Mouse (Mus musculus): Measurements from ENCODE around the gene Olfr766-ps1. TPM values are rescaled to one million over a fixed set of nuclear protein-coding genes. Genes with fewer than 3 reads are reported as not detected.

The Olfr766-ps1 gene
- not detected in 2 replicates for polyA plus RNA-seq (2012; ENCODE audit: low replicate concordance)

DNA sequence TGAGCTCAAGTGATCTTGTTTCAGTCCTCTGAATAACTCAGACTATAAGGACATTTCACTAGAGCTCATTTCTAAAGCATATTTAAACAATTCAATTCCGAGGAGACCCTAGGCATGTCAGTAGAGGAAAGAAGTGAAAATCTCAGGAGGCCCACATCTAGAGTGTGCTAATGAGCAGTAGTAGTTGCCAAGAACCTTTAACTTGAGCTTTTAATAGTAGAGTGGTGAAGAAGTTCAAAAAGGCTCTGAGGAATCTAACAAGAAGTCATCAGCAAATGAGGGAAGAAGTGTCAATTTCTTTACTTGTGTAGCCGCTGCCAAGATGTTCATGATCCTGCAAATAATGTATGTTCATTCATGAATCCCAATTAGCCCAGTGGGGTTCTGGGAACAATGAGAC is at the start of gene Olfr766-ps1:
Olfr766-ps1 (minus strand) TSS at position 101 of the 400 bp plus-strand sequence.

GRCm38 (mm10) chr10:129117761-129118160 is 49.0 kb upstream of the Olfr766-ps1 start, which contains the start of gene Olfr769:
Olfr769 (minus strand) TSS chr10:129117861.

DNA sequence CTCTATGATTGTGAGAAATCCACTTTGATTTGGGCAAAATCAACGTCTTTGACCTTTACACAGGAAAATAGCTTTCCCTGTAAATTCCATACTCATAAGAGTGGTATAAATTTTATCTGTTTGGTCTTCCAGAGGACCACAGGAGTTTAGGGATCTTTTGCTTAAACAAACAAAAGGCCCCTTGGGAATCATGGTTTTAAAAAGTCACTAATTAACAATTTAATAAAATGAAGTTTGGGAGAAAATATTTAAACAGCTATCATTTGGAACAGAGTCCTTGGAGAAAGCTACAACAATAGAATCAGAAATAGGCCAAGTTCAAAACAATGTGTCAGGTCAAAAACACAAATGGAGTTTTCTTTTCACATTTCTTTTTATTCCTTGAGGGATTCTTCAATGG is 30.5 kb upstream of the Olfr766-ps1 start, which contains the start of gene Olfr768:
Olfr768 (minus strand) TSS at position 101 of the 400 bp plus-strand sequence.

GRCm38 (mm10) chr10:129082810-129083209 is 14.0 kb upstream of the Olfr766-ps1 start, which contains the start of gene Olfr767:
Olfr767 (minus strand) TSS chr10:129082910.

DNA sequence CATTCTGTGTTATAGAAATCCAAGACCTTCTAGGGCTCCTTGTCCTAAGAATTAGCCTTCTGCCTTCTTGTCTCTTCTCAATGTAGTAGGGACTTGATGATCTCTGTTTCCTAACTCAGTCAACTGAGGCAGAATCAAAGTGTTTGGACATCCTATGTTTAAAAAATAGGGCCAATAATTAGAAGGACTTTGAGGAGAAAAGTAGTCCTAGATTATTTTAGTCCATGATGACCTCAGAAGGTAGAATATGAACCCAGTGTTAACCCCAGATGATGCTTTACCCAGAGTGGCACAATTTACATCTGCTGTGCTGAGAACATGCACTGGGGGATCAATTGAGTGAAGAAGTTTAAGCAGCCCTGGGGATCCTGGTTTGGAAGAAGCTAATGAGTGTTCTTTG is 18.9 kb downstream of the Olfr766-ps1 start, which contains the start of gene Olfr765:
Olfr765 (minus strand) TSS at position 101 of the 400 bp plus-strand sequence.

DNA sequence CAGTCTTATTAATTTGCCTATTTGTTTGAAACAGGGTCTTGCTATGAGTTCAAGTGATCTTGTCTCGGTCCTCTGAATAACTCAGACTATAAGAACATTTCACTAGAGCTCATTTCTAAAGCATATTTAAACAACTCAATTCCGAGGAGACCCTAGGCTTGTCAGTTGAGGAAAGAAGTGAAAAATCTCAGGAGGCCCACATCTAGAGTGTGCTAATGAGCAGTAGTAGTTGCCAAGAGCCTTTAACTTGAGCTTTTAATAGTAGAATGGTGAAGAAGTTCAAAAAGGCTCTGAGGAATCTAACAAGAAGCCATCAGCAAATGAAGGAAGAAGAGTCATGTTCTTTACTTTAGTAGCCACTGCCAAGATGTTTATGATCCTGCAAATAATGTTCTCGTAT is 29.0 kb downstream of the Olfr766-ps1 start, which contains the start of gene Olfr764-ps1:
Olfr764-ps1 (minus strand) TSS at position 101 of the 400 bp plus-strand sequence.

Other genes starting within 250 kb of the Olfr766-ps1 start
- 3.1 and 13.9 TPM in 2 replicates for gene Ormdl2, start 247.3 kb downstream of the Olfr766-ps1 start, polyA plus RNA-seq (2012; ENCODE audit: low replicate concordance)
- 9.6 and 15.8 TPM in 2 replicates for gene Gdf11, start 177.3 kb downstream of the Olfr766-ps1 start, polyA plus RNA-seq (2012; ENCODE audit: low replicate concordance)
- gene Cd63, start 168.0 kb downstream of the Olfr766-ps1 start, polyA plus RNA-seq (2012; ENCODE audit: low replicate concordance): 2.3 and 2.7 TPM in 2 replicates
- gene Rdh5, start 146.1 kb downstream of the Olfr766-ps1 start, polyA plus RNA-seq (2012; ENCODE audit: low replicate concordance): 11.4 and 14.3 TPM in 2 replicates
- 58.6 and 185 TPM in 2 replicates for gene Bloc1s1, start 144.9 kb downstream of the Olfr766-ps1 start, polyA plus RNA-seq (2012; ENCODE audit: low replicate concordance)
- 2.5 and 5.2 TPM in 2 replicates for gene Itga7, start 135.2 kb downstream of the Olfr766-ps1 start, polyA plus RNA-seq (2012; ENCODE audit: low replicate concordance)
- not detected in 2 replicates for gene Mettl7b, start 108.0 kb downstream of the Olfr766-ps1 start, polyA plus RNA-seq (2012; ENCODE audit: low replicate concordance)
- not detected in 2 replicates for gene Olfr9, start 79.5 kb downstream of the Olfr766-ps1 start, polyA plus RNA-seq (2012; ENCODE audit: low replicate concordance)
- gene Olfr763, start 58.2 kb downstream of the Olfr766-ps1 start, polyA plus RNA-seq (2012; ENCODE audit: low replicate concordance): not detected in 2 replicates
- not detected in 2 replicates for gene Olfr764-ps1, start 29.1 kb downstream of the Olfr766-ps1 start, polyA plus RNA-seq (2012; ENCODE audit: low replicate concordance)
- not detected in 2 replicates for gene Olfr765, start 19.0 kb downstream of the Olfr766-ps1 start, polyA plus RNA-seq (2012; ENCODE audit: low replicate concordance)
- gene Olfr767, start 13.9 kb upstream of the Olfr766-ps1 start, polyA plus RNA-seq (2012; ENCODE audit: low replicate concordance): not detected in 2 replicates
- gene Olfr768, start 30.4 kb upstream of the Olfr766-ps1 start, polyA plus RNA-seq (2012; ENCODE audit: low replicate concordance): not detected in 2 replicates
- not detected in 2 replicates for gene Olfr769, start 48.9 kb upstream of the Olfr766-ps1 start, polyA plus RNA-seq (2012; ENCODE audit: low replicate concordance)
- not detected in 2 replicates for gene Olfr770, start 70.0 kb upstream of the Olfr766-ps1 start, polyA plus RNA-seq (2012; ENCODE audit: low replicate concordance)
- not detected in 2 replicates for gene Olfr771, start 95.8 kb upstream of the Olfr766-ps1 start, polyA plus RNA-seq (2012; ENCODE audit: low replicate concordance)
- not detected in 2 replicates for gene Olfr772, start 108.9 kb upstream of the Olfr766-ps1 start, polyA plus RNA-seq (2012; ENCODE audit: low replicate concordance)
- not detected in 2 replicates for gene Olfr773, start 118.4 kb upstream of the Olfr766-ps1 start, polyA plus RNA-seq (2012; ENCODE audit: low replicate concordance)
- not detected in 2 replicates for gene Olfr774, start 167.2 kb upstream of the Olfr766-ps1 start, polyA plus RNA-seq (2012; ENCODE audit: low replicate concordance)
- gene Olfr775, start 179.4 kb upstream of the Olfr766-ps1 start, polyA plus RNA-seq (2012; ENCODE audit: low replicate concordance): not detected in 2 replicates
- gene Olfr776, start 190.2 kb upstream of the Olfr766-ps1 start, polyA plus RNA-seq (2012; ENCODE audit: low replicate concordance): not detected in 2 replicates
- gene Olfr777, start 202.5 kb upstream of the Olfr766-ps1 start, polyA plus RNA-seq (2012; ENCODE audit: low replicate concordance): not detected in 2 replicates
- not detected in 2 replicates for gene Olfr780, start 249.1 kb upstream of the Olfr766-ps1 start, polyA plus RNA-seq (2012; ENCODE audit: low replicate concordance)

Data from hematopoietic multipotent progenitor cell, adult 10-12 weeks (in vitro differentiated cells).